10 mouse cellular contexts compared by ENCODE assay signal in genomic region chr6:28597266-28597665, GRCm38 (mm10).
"Had no signal": no experiment of that assay in that cellular context is flagged by ENCODE, and none has a peak within 500 bp of the region (broad histone marks: within the 10 kb centered on the region; RNA-seq: fewer than 3 reads in every experiment).

No protein-coding gene starts in this region.

- DNase-seq: kidney, adult 8-10 months; kidney, postnatal 25 days; lung, embryonic 14.5 days; lung, postnatal 10 days; lung, postnatal 4 days; midbrain, embryonic 14.5 days; thymus, adult 18-20 months; thymus, postnatal 14 days had no signal

- ATAC-seq: intestine, postnatal 0 days; liver, embryonic 12.5 days had no signal
